Mouse (Mus musculus): ENCODE results near the gene Hs3st3b1. TPM values are rescaled to one million over a fixed set of nuclear protein-coding genes. Genes with fewer than 3 reads are reported as not detected.

Gene Hs3st3b1
- polyA plus RNA-seq, 1 experiment from 2014 or later: 14.2 TPM

DNA sequence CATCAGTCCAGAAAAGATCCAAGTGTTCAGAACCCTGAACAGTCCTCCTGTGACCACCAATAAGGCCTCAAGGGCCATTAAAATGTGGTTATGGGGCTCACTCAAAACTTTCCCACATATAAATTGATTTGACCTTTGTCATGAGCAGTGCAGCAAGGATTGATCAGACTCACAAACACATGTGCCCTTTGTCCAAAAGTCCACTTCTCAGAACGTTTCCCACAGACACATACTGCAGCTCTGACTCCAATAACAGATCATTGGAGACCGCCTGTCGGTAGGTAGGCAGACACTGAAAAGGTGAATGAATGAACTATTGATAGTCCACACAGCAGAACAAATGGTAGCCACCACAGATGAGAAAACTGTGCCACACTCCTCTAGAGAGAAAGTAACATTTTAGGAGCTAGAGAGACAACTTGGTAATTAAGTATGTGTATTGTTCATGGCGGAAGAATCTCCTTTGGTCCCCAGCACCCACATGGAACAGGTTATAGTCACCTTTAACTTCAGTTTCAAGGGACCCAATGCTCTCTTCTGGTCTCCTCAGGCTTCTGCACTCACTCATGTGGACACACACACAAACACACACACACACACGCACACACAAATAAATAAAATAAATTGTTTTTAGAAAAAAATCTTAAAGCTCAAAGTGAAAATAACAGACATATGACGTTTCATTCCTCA, 70.9 kb downstream of the Hs3st3b1 start:
- Histone ChIP-seq H3K9me3 (no peaks in the 10 kb centered on the region), H3K36me3 (replicated peaks) (no peaks in the 10 kb centered on the region), H3K4me2 (no peak overlapping the region), H3K4me1 (no peaks in the 10 kb centered on the region), H3K4me3 (no peak overlapping the region), H3K9ac (no peak overlapping the region), H3K27me3 (replicated peaks) (no peaks in the 10 kb centered on the region), H3K27ac (no peak overlapping the region)
- WGBS: 83% methylated on average over 6 of the region's 6 CpGs
- no peak for ATAC-seq (replicated peaks)

GRCm38 (mm10) chr11:63850261-63850660, 71.8 kb downstream of the Hs3st3b1 start:
- ATAC-seq (replicated peaks): no peak
- Histone ChIP-seq H3K4me3 (no peak overlapping the region), H3K27me3 (replicated peaks) (no peaks in the 10 kb centered on the region), H3K4me2 (no peak overlapping the region), H3K36me3 (replicated peaks) (no peaks in the 10 kb centered on the region), H3K4me1 (no peaks in the 10 kb centered on the region), H3K27ac (no peak overlapping the region), H3K9ac (no peak overlapping the region), H3K9me3 (no peaks in the 10 kb centered on the region)
- 80% methylated on average over 4 of the region's 4 CpGs for WGBS

DNA sequence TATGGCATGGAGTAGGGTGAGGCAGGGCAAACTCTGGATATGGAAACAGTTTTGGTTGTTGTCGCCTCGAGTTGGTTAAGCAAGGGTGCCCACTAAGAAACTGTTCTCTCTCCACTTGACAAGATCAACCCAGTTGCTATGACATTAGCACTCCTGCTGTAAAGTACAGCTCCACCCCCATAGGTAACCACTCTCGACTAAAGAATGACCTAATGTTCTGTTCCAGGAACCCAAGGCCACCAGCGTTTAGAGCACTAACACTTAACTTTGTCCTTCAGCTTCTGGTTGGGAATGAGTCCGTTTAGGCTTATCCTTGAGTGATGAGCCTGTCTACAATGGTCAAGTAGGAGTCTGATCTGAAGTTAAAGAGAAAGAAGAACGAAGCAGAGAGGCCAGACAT, 76.7 kb downstream of the Hs3st3b1 start:
- no peak for ATAC-seq (replicated peaks)
- WGBS: no CpG with 5 or more reads among the region's 6 CpGs
- no peak overlapping the region for H3K4me3 ChIP-seq

DNA sequence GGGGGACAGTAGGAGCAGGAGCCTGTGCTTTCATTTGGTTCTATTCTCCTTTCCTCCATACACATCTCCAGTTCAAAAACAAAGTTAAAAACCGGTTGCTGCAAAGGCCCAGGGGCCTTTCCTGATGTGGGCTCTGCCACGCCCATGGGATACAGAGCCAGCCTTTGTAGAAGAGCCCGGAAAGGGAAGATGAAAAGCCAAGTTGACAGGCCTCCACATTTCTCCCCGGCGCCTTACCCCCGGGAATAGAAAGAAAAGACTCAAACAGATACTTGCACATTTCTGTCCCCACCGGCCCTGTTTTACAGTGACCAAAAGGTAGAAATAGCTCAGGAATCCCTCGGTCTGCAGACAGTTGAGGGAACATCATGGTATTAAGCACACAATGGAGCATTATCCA, 77.4 kb downstream of the Hs3st3b1 start:
- H3K4me3 ChIP-seq: no peak overlapping the region
- H3K27ac ChIP-seq: no peak overlapping the region
- no peak overlapping the region for H3K9ac ChIP-seq
- H3K9me3 ChIP-seq: no peaks in the 10 kb centered on the region
- WGBS: 45% methylated on average over 8 of the region's 8 CpGs
- H3K4me2 ChIP-seq: no peak overlapping the region
- no peaks in the 10 kb centered on the region for H3K27me3 ChIP-seq (replicated peaks)
- no peaks in the 10 kb centered on the region for H3K4me1 ChIP-seq
- H3K36me3 ChIP-seq (replicated peaks): no peaks in the 10 kb centered on the region
- ATAC-seq (replicated peaks): no peak

More for the DNA sequence above, 76.7 kb downstream of the Hs3st3b1 start:
- Histone ChIP-seq H3K27ac (no peak overlapping the region), H3K9me3 (no peaks in the 10 kb centered on the region), H3K9ac (no peak overlapping the region), H3K27me3 (replicated peaks) (no peaks in the 10 kb centered on the region), H3K4me1 (no peaks in the 10 kb centered on the region), H3K4me2 (no peak overlapping the region), H3K36me3 (replicated peaks) (no peaks in the 10 kb centered on the region)

DNA sequence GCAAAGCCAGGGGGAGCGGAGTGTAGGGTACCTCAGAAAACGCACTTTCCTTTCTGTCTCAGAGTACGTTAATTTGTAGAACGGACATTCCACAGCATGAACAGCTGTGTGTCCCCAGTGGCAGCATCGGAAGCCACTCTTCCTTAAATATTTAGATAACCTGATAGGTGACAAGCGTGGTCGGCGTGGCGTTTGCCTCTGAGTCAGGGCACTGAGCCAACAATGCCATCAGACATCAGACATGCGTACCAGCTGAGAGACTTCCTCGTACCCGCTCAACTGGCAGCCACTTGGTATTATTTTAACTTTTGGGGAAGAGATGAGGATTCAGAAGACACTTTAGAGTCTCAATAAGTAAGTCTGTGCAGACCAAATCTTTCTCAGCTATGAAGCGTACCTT, 84.6 kb downstream of the Hs3st3b1 start:
- no peak overlapping the region for H3K4me3 ChIP-seq
- no peak overlapping the region for H3K9ac ChIP-seq
- H3K9me3 ChIP-seq: no peaks in the 10 kb centered on the region
- WGBS: 84% methylated on average over 13 of the region's 13 CpGs
- H3K4me1 ChIP-seq: 0 out of 2 replicates have a peak, but pooled peaks cover 4% of the 10 kb centered on the region
- no peak for ATAC-seq (replicated peaks)
- no peaks in the 10 kb centered on the region for H3K27me3 ChIP-seq (replicated peaks)
- H3K36me3 ChIP-seq (replicated peaks): no peaks in the 10 kb centered on the region
- H3K4me2 ChIP-seq: no peak overlapping the region
- no peak overlapping the region for H3K27ac ChIP-seq

Other genes starting within 250 kb of the Hs3st3b1 start
- 28.4 and 30.8 TPM in 2 replicates for gene Cox10, start 157.2 kb upstream of the Hs3st3b1 start, polyA plus RNA-seq (2015; fragmentation: Nextera tagmentation; extraction: Ambion mirVana)